Mouse (Mus musculus) embryonic fibroblast, embryonic 13.5 days (primary cell): ENCODE data around the gene Iba57.

Experiments used
- CTCF ChIP-seq: IDR thresholded peaks from 2 replicates; pipeline ENCODE4 v1.5.1; 2011; ENCODE audit warnings: mild to moderate bottlenecking, control low read depth, low read length, moderate library complexity, borderline replicate concordance; ENCODE audit not compliant: insufficient read depth
- POLR2A ChIP-seq: IDR thresholded peaks from 2 replicates; pipeline ENCODE4 v1.6.1; 2011; ENCODE audit warnings: low read depth, mild to moderate bottlenecking, control low read depth, low read length, moderate library complexity

- TF ChIP-seq POLR2A, result no peak
- TF ChIP-seq CTCF, result no peak
Measured at GRCm38 (mm10) chr11:59135904-59136452, 27.6 kb downstream of the Iba57 start, which contains the start of gene Obscn.
